Comparison of ENCODE assay signal across 24 mouse cellular contexts in the genomic region with DNA sequence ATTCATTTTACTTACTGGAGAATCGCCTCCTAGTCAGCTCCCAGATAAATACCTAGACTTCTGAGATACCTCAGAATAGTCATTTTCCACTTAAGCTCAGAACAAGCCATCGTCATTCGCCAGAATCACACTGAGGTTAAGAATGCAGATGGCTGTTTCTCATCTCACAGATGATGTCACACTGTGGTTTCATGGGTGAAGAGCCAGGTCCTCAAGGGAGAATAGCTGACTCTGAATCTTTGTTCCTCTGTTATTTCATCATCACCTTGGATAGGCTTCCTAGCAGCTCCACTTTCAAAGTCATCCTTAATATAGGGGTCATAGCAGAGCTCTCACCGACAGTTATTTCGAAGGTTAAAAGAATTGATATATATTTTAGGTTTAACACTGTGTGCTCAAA.
"Had no signal": no experiment of that assay in that cellular context is flagged by ENCODE, and none has a peak within 500 bp of the region (broad histone marks: within the 10 kb centered on the region; RNA-seq: fewer than 3 reads in every experiment).

No protein-coding gene starts in this region.

- H3K9me3 ChIP-seq: heart, embryonic 10.5 days; heart, embryonic 13.5 days; heart, embryonic 15.5 days; hindbrain, embryonic 13.5 days; hindbrain, embryonic 15.5 days; limb, embryonic 13.5 days; limb, embryonic 15.5 days; liver, embryonic 12.5 days had no signal

- H3K27me3 ChIP-seq: heart, embryonic 13.5 days; heart, embryonic 15.5 days; hindbrain, embryonic 13.5 days; hindbrain, embryonic 15.5 days; limb, embryonic 13.5 days; limb, embryonic 15.5 days; liver, embryonic 12.5 days had no signal

- H3K4me1 ChIP-seq: heart, embryonic 10.5 days; heart, embryonic 13.5 days; heart, embryonic 15.5 days; hindbrain, embryonic 13.5 days; hindbrain, embryonic 15.5 days; limb, embryonic 13.5 days; limb, embryonic 15.5 days; liver, embryonic 12.5 days had no signal

- DNase-seq: gastrocnemius, adult 2 months; gastrocnemius, postnatal 10 days; gastrocnemius, postnatal 25 days; heart, adult 18-20 months; heart, postnatal 14 days; heart, postnatal 36 days; kidney, adult 11 months; kidney, adult 2 months; kidney, postnatal 10 days; kidney, postnatal 36 days; layer of hippocampus, postnatal 36 days; left cerebral cortex, postnatal 4 days had no signal

- H3K27ac ChIP-seq: gastrocnemius, adult 2 months; heart, embryonic 10.5 days; heart, embryonic 13.5 days; heart, embryonic 15.5 days; hindbrain, embryonic 13.5 days; hindbrain, embryonic 15.5 days; hindbrain, postnatal 0 days; layer of hippocampus, adult 2 months; limb, embryonic 13.5 days; limb, embryonic 15.5 days; liver, embryonic 12.5 days; liver, embryonic 14.5 days had no signal

- H3K36me3 ChIP-seq: heart, embryonic 10.5 days; heart, embryonic 13.5 days; heart, embryonic 15.5 days; hindbrain, embryonic 13.5 days; hindbrain, embryonic 15.5 days; limb, embryonic 13.5 days; limb, embryonic 15.5 days; liver, embryonic 12.5 days had no signal

- ATAC-seq: hindbrain, postnatal 0 days; intestine, embryonic 16.5 days; liver, embryonic 12.5 days had no signal

- H3K4me2 ChIP-seq: heart, embryonic 13.5 days; heart, embryonic 15.5 days; hindbrain, embryonic 13.5 days; hindbrain, embryonic 15.5 days; limb, embryonic 13.5 days; limb, embryonic 15.5 days; liver, embryonic 12.5 days had no signal

- H3K4me3 ChIP-seq: gastrocnemius, adult 2 months; heart, embryonic 10.5 days; heart, embryonic 13.5 days; heart, embryonic 15.5 days; hindbrain, embryonic 13.5 days; hindbrain, embryonic 15.5 days; layer of hippocampus, adult 2 months; limb, embryonic 13.5 days; limb, embryonic 15.5 days; liver, embryonic 12.5 days had no signal

- H3K9ac ChIP-seq: heart, embryonic 13.5 days; heart, embryonic 15.5 days; hindbrain, embryonic 13.5 days; hindbrain, embryonic 15.5 days; limb, embryonic 13.5 days; limb, embryonic 15.5 days; liver, embryonic 12.5 days; liver, embryonic 14.5 days had no signal
